Mouse (Mus musculus): ENCODE measurements around the gene Xxylt1.

- no peak for TF ChIP-seq MAFK (IDR thresholded peaks at IDR 0.05; ENCODE audit: borderline replicate concordance, low read depth, low read length)
- TF ChIP-seq CTCF (IDR thresholded peaks at IDR 0.05 in 2 of 3, conservative IDR thresholded peaks at IDR 0.05 in 1 of 3; ENCODE audit: control insufficient read depth in 1 of 3, insufficient read depth in 1 of 3, low read depth in 2 of 3, low read length in 3 of 3, poor library complexity in 1 of 3, severe bottlenecking in 1 of 3), result no peak
- no peak for TF ChIP-seq HCFC1 (IDR thresholded peaks at IDR 0.05; ENCODE audit: low read depth, low read length)
- no peak for TF ChIP-seq POLR2A (IDR thresholded peaks at IDR 0.05; ENCODE audit: control insufficient read depth in 1 of 2, insufficient read depth in 1 of 2, low read depth in 1 of 2, low read length in 2 of 2, poor library complexity in 1 of 2)
- TF ChIP-seq USF2 (IDR thresholded peaks at IDR 0.05; ENCODE audit: borderline replicate concordance in 1 of 2, insufficient read depth in 1 of 2, low read depth in 1 of 2, low read length in 2 of 2), result no peak
- TF ChIP-seq ETS1 (IDR thresholded peaks at IDR 0.05; ENCODE audit: low read depth, low read length), result no peak
- no peak for TF ChIP-seq POLR2AphosphoS2 (IDR thresholded peaks at IDR 0.05; ENCODE audit: low read length)
- no peak for TF ChIP-seq UBTF (IDR thresholded peaks at IDR 0.05; ENCODE audit: borderline replicate concordance, insufficient read depth, low read depth, low read length)
- no peak for TF ChIP-seq MXI1 (IDR thresholded peaks at IDR 0.05; ENCODE audit: low read depth, low read length)
- TF ChIP-seq EP300 (IDR thresholded peaks at IDR 0.05; ENCODE audit: low read depth in 1 of 2, low read length in 2 of 2), result no peak
- TF ChIP-seq ZC3H11A (IDR thresholded peaks at IDR 0.05; ENCODE audit: low read depth, low read length), result no peak
These were observed 6.8 kb downstream of the Xxylt1 start for GRCm38 (mm10) chr16:31074324-31074908.

Data from MEL (cell line).